Mouse (Mus musculus): ENCODE measurements around the gene Tmem19. TPM values are rescaled to one million over a fixed set of nuclear protein-coding genes. Genes with fewer than 3 reads are reported as not detected.

The Tmem19 gene
- total and polyA plus RNA-seq, 3 experiments = 8.6 to 15.1 (median 12.1) TPM

GRCm38 (mm10) chr10:115316313-115316712, 46.0 kb downstream of the Tmem19 start:
- peaks cover 3% of the 10 kb centered on the region for H3K79me2 ChIP-seq (replicated peaks; ENCODE audit: control insufficient read depth, insufficient read depth, low read length)
- intact Hi-C loops (cut with DNase I) = no loop called here
- 32% methylated on average over 11 of the region's 11 CpGs for WGBS
- TF ChIP-seq CTCF (IDR thresholded peaks at IDR 0.05) (no peak), POLR2A (IDR thresholded peaks at IDR 0.05; ENCODE audit: insufficient read depth, low read depth, low read length) (no peak), EP300 (IDR thresholded peaks at IDR 0.05; ENCODE audit: insufficient read depth, low read depth, low read length) (no peak)
- peak overlapping the region; percentile 97 for H3K27ac ChIP-seq
- peaks cover 14% of the 10 kb centered on the region for H3K36me3 ChIP-seq (ENCODE audit: control insufficient read depth, insufficient read depth, low read length)
- no peaks in the 10 kb centered on the region for H3K27me3 ChIP-seq (ENCODE audit: control insufficient read depth, insufficient read depth, low read length)
- H3K4me3 ChIP-seq = peak overlapping the region; percentile 86
- H3K4me1 ChIP-seq (ENCODE audit: control insufficient read depth, insufficient read depth, low read length) = peaks cover 14% of the 10 kb centered on the region
- DNase-seq = no peak
- no peak overlapping the region for H3K9ac ChIP-seq (ENCODE audit: low read depth, low read length)

- under 1% methylated on average over 38 of the region's 48 CpGs for WGBS
- intact Hi-C loops (cut with DNase I) = loop anchor here (2.0 kb wide), 3 partner anchors 47 to 69 kb away; partner anchors contain the start of genes Tbc1d15, Thap2, Tmem19 and Zfc3h1
- H3K4me3 ChIP-seq = peak within 1 kb of the TSS; percentile 86
- H3K79me2 ChIP-seq (replicated peaks; ENCODE audit: control insufficient read depth, insufficient read depth, low read length) = peaks cover 5% of the 10 kb centered on the region
- H3K4me1 ChIP-seq (ENCODE audit: control insufficient read depth, insufficient read depth, low read length) = peaks cover 16% of the 10 kb centered on the region
- peak within 1 kb of the TSS; percentile 92 for H3K9ac ChIP-seq (ENCODE audit: low read depth, low read length)
- H3K27me3 ChIP-seq (ENCODE audit: control insufficient read depth, insufficient read depth, low read length) = no peaks in the 10 kb centered on the region
- TF ChIP-seq EP300 (IDR thresholded peaks at IDR 0.05; ENCODE audit: insufficient read depth, low read depth, low read length) = no peak
- no peak for TF ChIP-seq CTCF (IDR thresholded peaks at IDR 0.05)
- peak; percentile 95 for TF ChIP-seq POLR2A (IDR thresholded peaks at IDR 0.05; ENCODE audit: insufficient read depth, low read depth, low read length)
- H3K27ac ChIP-seq = peak within 1 kb of the TSS; percentile 97
- peaks cover 14% of the 10 kb centered on the region for H3K36me3 ChIP-seq (ENCODE audit: control insufficient read depth, insufficient read depth, low read length)
- peak; percentile 97 to 100 for DNase-seq
Observed at GRCm38 (mm10) chr10:115315473-115316171, 46.7 kb downstream of the Tmem19 start, which contains the start of gene Rab21. Gene Rab21 (minus strand): TSS chr10:115315594.

GRCm38 (mm10) chr10:115314582-115315452, 47.5 kb downstream of the Tmem19 start:
- Histone ChIP-seq H3K79me2 (replicated peaks; ENCODE audit: control insufficient read depth, insufficient read depth, low read length) (peaks cover 6% of the 10 kb centered on the region), H3K27me3 (ENCODE audit: control insufficient read depth, insufficient read depth, low read length) (no peaks in the 10 kb centered on the region), H3K36me3 (ENCODE audit: control insufficient read depth, insufficient read depth, low read length) (peaks cover 16% of the 10 kb centered on the region), H3K9ac (ENCODE audit: low read depth, low read length) (peak overlapping the region; percentile 92), H3K27ac (peak overlapping the region; percentile 97), H3K4me1 (ENCODE audit: control insufficient read depth, insufficient read depth, low read length) (peaks cover 17% of the 10 kb centered on the region), H3K4me3 (peak overlapping the region; percentile 86)
- under 1% methylated on average over 51 of the region's 73 CpGs for WGBS
- intact Hi-C loops (cut with DNase I) = loop anchor here (2.0 kb wide), 3 partner anchors 48 to 70 kb away; partner anchors contain the start of genes Tbc1d15, Thap2, Tmem19 and Zfc3h1
- peak in 1 of 2 experiments; percentile 66 for DNase-seq
- TF ChIP-seq POLR2A (IDR thresholded peaks at IDR 0.05; ENCODE audit: insufficient read depth, low read depth, low read length) (no peak), CTCF (IDR thresholded peaks at IDR 0.05) (no peak), EP300 (IDR thresholded peaks at IDR 0.05; ENCODE audit: insufficient read depth, low read depth, low read length) (no peak)

- intact Hi-C loops (cut with DNase I) = loop anchor here (2.0 kb wide), 3 partner anchors 49 to 71 kb away; partner anchors contain the start of genes Tbc1d15, Thap2, Tmem19 and Zfc3h1
- peak in 1 of 2 experiments; percentile 22 for DNase-seq
Observed at GRCm38 (mm10) chr10:115314287-115314581, 48.1 kb downstream of the Tmem19 start.

GRCm38 (mm10) chr10:115313641-115314286, 48.5 kb downstream of the Tmem19 start:
- Histone ChIP-seq H3K27ac (peak overlapping the region; percentile 97), H3K4me1 (ENCODE audit: control insufficient read depth, insufficient read depth, low read length) (peaks cover 21% of the 10 kb centered on the region), H3K36me3 (ENCODE audit: control insufficient read depth, insufficient read depth, low read length) (peaks cover 21% of the 10 kb centered on the region), H3K27me3 (ENCODE audit: control insufficient read depth, insufficient read depth, low read length) (no peaks in the 10 kb centered on the region), H3K4me3 (peak overlapping the region; percentile 86), H3K79me2 (replicated peaks; ENCODE audit: control insufficient read depth, insufficient read depth, low read length) (peaks cover 6% of the 10 kb centered on the region), H3K9ac (ENCODE audit: low read depth, low read length) (peak overlapping the region; percentile 49; the same call in 1 of the 2 replicates)
- intact Hi-C loops (cut with DNase I) = loop anchor here (2.0 kb wide), 3 partner anchors 49 to 71 kb away; partner anchors contain the start of genes Tbc1d15, Thap2, Tmem19 and Zfc3h1
- WGBS = 54% methylated on average over 14 of the region's 14 CpGs
- DNase-seq = no peak
- no peak for TF ChIP-seq CTCF (IDR thresholded peaks at IDR 0.05)
- 0 out of 2 replicates have a peak, but pooled peaks have one; percentile 7 for TF ChIP-seq EP300 (IDR thresholded peaks at IDR 0.05; ENCODE audit: insufficient read depth, low read depth, low read length)

More at GRCm38 (mm10) chr10:115314287-115314581, 48.1 kb downstream of the Tmem19 start:
- peak overlapping the region; percentile 86 for H3K4me3 ChIP-seq
- WGBS = under 1% methylated on average over 6 of the region's 6 CpGs
- H3K36me3 ChIP-seq (ENCODE audit: control insufficient read depth, insufficient read depth, low read length) = peaks cover 20% of the 10 kb centered on the region
- H3K27ac ChIP-seq = peak overlapping the region; percentile 97
- H3K27me3 ChIP-seq (ENCODE audit: control insufficient read depth, insufficient read depth, low read length) = no peaks in the 10 kb centered on the region
- peaks cover 6% of the 10 kb centered on the region for H3K79me2 ChIP-seq (replicated peaks; ENCODE audit: control insufficient read depth, insufficient read depth, low read length)
- no peak for TF ChIP-seq CTCF (IDR thresholded peaks at IDR 0.05)
- no peak for TF ChIP-seq POLR2A (IDR thresholded peaks at IDR 0.05; ENCODE audit: insufficient read depth, low read depth, low read length)
- no peak for TF ChIP-seq EP300 (IDR thresholded peaks at IDR 0.05; ENCODE audit: insufficient read depth, low read depth, low read length)
- H3K9ac ChIP-seq (ENCODE audit: low read depth, low read length) = peak overlapping the region; percentile 92
- peaks cover 19% of the 10 kb centered on the region for H3K4me1 ChIP-seq (ENCODE audit: control insufficient read depth, insufficient read depth, low read length)

Data from heart, adult 2 months (tissue).